Mouse (Mus musculus): Measurements from ENCODE around the gene Prl2b1. TPM values are rescaled to one million over a fixed set of nuclear protein-coding genes. Genes with fewer than 3 reads are reported as not detected.

Gene Prl2b1
- polyA plus RNA-seq, 1 experiment from 2014 or later, result not detected

Other genes with a start within 250 kb of the Prl2b1 start
- not detected in 2 replicates for gene Prl3d3, start 234.1 kb downstream of the Prl2b1 start, polyA plus RNA-seq (2014; fragmentation: Nextera tagmentation; extraction: Ambion mirVana)
- gene Prl3c1, start 194.2 kb downstream of the Prl2b1 start, polyA plus RNA-seq (2014; fragmentation: Nextera tagmentation; extraction: Ambion mirVana), result not detected in 2 replicates
- not detected in 2 replicates for gene Prl3b1, start 149.0 kb downstream of the Prl2b1 start, polyA plus RNA-seq (2014; fragmentation: Nextera tagmentation; extraction: Ambion mirVana)
- not detected in 2 replicates for gene Prl3a1, start 131.4 kb downstream of the Prl2b1 start, polyA plus RNA-seq (2014; fragmentation: Nextera tagmentation; extraction: Ambion mirVana)
- not detected in 2 replicates for gene Prl6a1, start 78.2 kb downstream of the Prl2b1 start, polyA plus RNA-seq (2014; fragmentation: Nextera tagmentation; extraction: Ambion mirVana)
- gene Prl8a2, start 45.2 kb downstream of the Prl2b1 start, polyA plus RNA-seq (2014; fragmentation: Nextera tagmentation; extraction: Ambion mirVana), result not detected in 2 replicates
- not detected in 2 replicates for gene Prl8a6, start 47.8 kb upstream of the Prl2b1 start, polyA plus RNA-seq (2014; fragmentation: Nextera tagmentation; extraction: Ambion mirVana)
- not detected in 2 replicates for gene Prl8a8, start 122.4 kb upstream of the Prl2b1 start, polyA plus RNA-seq (2014; fragmentation: Nextera tagmentation; extraction: Ambion mirVana)
- not detected in 2 replicates for gene Prl8a9, start 173.8 kb upstream of the Prl2b1 start, polyA plus RNA-seq (2014; fragmentation: Nextera tagmentation; extraction: Ambion mirVana)
- gene Prl8a1, start 191.3 kb upstream of the Prl2b1 start, polyA plus RNA-seq (2014; fragmentation: Nextera tagmentation; extraction: Ambion mirVana), result not detected in 2 replicates
- not detected in 2 replicates for gene Prl7b1, start 219.7 kb upstream of the Prl2b1 start, polyA plus RNA-seq (2014; fragmentation: Nextera tagmentation; extraction: Ambion mirVana)

All from midbrain, embryonic 14.5 days (tissue).